Mouse (Mus musculus): ENCODE measurements at regions not wholly inside any gene's neighbourhood (a gene's known extent, or its start where the extent isn't known, plus 50 kb on each side); places are given as distances from the start of the nearest gene placed in this dataset.

- 70% methylated on average over 5 of the region's 5 CpGs for WGBS
- no peak overlapping the region for H3K27ac ChIP-seq
- no peak overlapping the region for H3K4me3 ChIP-seq
- no peaks in the 10 kb centered on the region for H3K4me1 ChIP-seq
- H3K27me3 ChIP-seq, result no peaks in the 10 kb centered on the region
- no peaks in the 10 kb centered on the region for H3K9me3 ChIP-seq
- no peak for ATAC-seq (ENCODE audit: low FRiP score, low read depth)
- no peak overlapping the region for H3K9ac ChIP-seq
- H3K4me2 ChIP-seq (replicated peaks), result no peak overlapping the region
- H3K36me3 ChIP-seq, result no peaks in the 10 kb centered on the region
Measured at GRCm38 (mm10) chr10:109607121-109607520, 596.3 kb upstream of the Syt1 start.

GRCm38 (mm10) chr10:109603241-109603640 is 592.5 kb upstream of the Syt1 start:
- Histone ChIP-seq H3K27ac (no peak overlapping the region), H3K9me3 (no peaks in the 10 kb centered on the region), H3K4me1 (no peaks in the 10 kb centered on the region), H3K27me3 (no peaks in the 10 kb centered on the region), H3K9ac (no peak overlapping the region), H3K36me3 (no peaks in the 10 kb centered on the region), H3K4me2 (replicated peaks) (no peak overlapping the region), H3K4me3 (no peak overlapping the region)
- WGBS, result 86% methylated on average over 3 of the region's 3 CpGs
- no peak for ATAC-seq (ENCODE audit: low FRiP score, low read depth)

- no peak overlapping the region for H3K4me2 ChIP-seq (replicated peaks)
- H3K36me3 ChIP-seq, result no peaks in the 10 kb centered on the region
- H3K9ac ChIP-seq, result no peak overlapping the region
- H3K27ac ChIP-seq, result no peak overlapping the region
- ATAC-seq (ENCODE audit: low FRiP score, low read depth), result no peak
- no peaks in the 10 kb centered on the region for H3K4me1 ChIP-seq
- H3K4me3 ChIP-seq, result no peak overlapping the region
- no peaks in the 10 kb centered on the region for H3K9me3 ChIP-seq
- H3K27me3 ChIP-seq, result no peaks in the 10 kb centered on the region
- 77% methylated on average over 3 of the region's 3 CpGs for WGBS
Measured at GRCm38 (mm10) chr10:109598604-109599003, 587.8 kb upstream of the Syt1 start.

GRCm38 (mm10) chr10:109573200-109573599 is 562.4 kb upstream of the Syt1 start:
- no peak overlapping the region for H3K9ac ChIP-seq
- no peak overlapping the region for H3K27ac ChIP-seq
- H3K27me3 ChIP-seq, result no peaks in the 10 kb centered on the region
- H3K9me3 ChIP-seq, result no peaks in the 10 kb centered on the region
- H3K36me3 ChIP-seq, result no peaks in the 10 kb centered on the region
- no peaks in the 10 kb centered on the region for H3K4me1 ChIP-seq
- no peak overlapping the region for H3K4me2 ChIP-seq (replicated peaks)
- ATAC-seq (ENCODE audit: low FRiP score, low read depth), result no peak
- 88% methylated on average over 4 of the region's 4 CpGs for whole genome bisulfite sequencing
- H3K4me3 ChIP-seq, result no peak overlapping the region

GRCm38 (mm10) chr10:109569798-109570197 is 559.0 kb upstream of the Syt1 start:
- Histone ChIP-seq H3K9ac (no peak overlapping the region), H3K36me3 (no peaks in the 10 kb centered on the region), H3K4me2 (replicated peaks) (no peak overlapping the region), H3K4me1 (no peaks in the 10 kb centered on the region), H3K27me3 (no peaks in the 10 kb centered on the region), H3K4me3 (no peak overlapping the region), H3K27ac (no peak overlapping the region), H3K9me3 (no peaks in the 10 kb centered on the region)
- 73% methylated on average over 2 of the region's 2 CpGs for WGBS
- ATAC-seq (ENCODE audit: low FRiP score, low read depth), result 0 out of 2 replicates have a peak, but pooled peaks have one; percentile 48

GRCm38 (mm10) chr10:109566675-109567074 is 555.9 kb upstream of the Syt1 start:
- no peaks in the 10 kb centered on the region for H3K4me1 ChIP-seq
- WGBS, result 60% methylated on average over 2 of the region's 2 CpGs
- no peak overlapping the region for H3K9ac ChIP-seq
- H3K36me3 ChIP-seq, result no peaks in the 10 kb centered on the region
- no peaks in the 10 kb centered on the region for H3K27me3 ChIP-seq
- no peak for ATAC-seq (ENCODE audit: low FRiP score, low read depth)
- no peak overlapping the region for H3K4me3 ChIP-seq
- H3K4me2 ChIP-seq (replicated peaks), result no peak overlapping the region
- no peak overlapping the region for H3K27ac ChIP-seq
- H3K9me3 ChIP-seq, result no peaks in the 10 kb centered on the region

GRCm38 (mm10) chr10:109561638-109562037 is 550.9 kb upstream of the Syt1 start:
- H3K27ac ChIP-seq, result no peak overlapping the region
- H3K4me2 ChIP-seq (replicated peaks), result no peak overlapping the region
- WGBS, result 91% methylated on average over 2 of the region's 2 CpGs
- H3K4me3 ChIP-seq, result no peak overlapping the region
- no peaks in the 10 kb centered on the region for H3K9me3 ChIP-seq
- H3K4me1 ChIP-seq, result no peaks in the 10 kb centered on the region
- no peak overlapping the region for H3K9ac ChIP-seq
- ATAC-seq (ENCODE audit: low FRiP score, low read depth), result no peak
- H3K36me3 ChIP-seq, result no peaks in the 10 kb centered on the region
- no peaks in the 10 kb centered on the region for H3K27me3 ChIP-seq

- ATAC-seq (ENCODE audit: low FRiP score, low read depth), result no peak
- WGBS, result 13% methylated on average over 1 of the region's 1 CpGs
- H3K36me3 ChIP-seq, result no peaks in the 10 kb centered on the region
- H3K9ac ChIP-seq, result no peak overlapping the region
- no peaks in the 10 kb centered on the region for H3K9me3 ChIP-seq
- no peaks in the 10 kb centered on the region for H3K27me3 ChIP-seq
- no peak overlapping the region for H3K4me3 ChIP-seq
- H3K4me1 ChIP-seq, result no peaks in the 10 kb centered on the region
- H3K27ac ChIP-seq, result no peak overlapping the region
- no peak overlapping the region for H3K4me2 ChIP-seq (replicated peaks)
Measured at GRCm38 (mm10) chr10:109561094-109561493, 550.3 kb upstream of the Syt1 start.

- Histone ChIP-seq H3K9ac (no peak overlapping the region), H3K27me3 (no peaks in the 10 kb centered on the region), H3K36me3 (no peaks in the 10 kb centered on the region), H3K9me3 (no peaks in the 10 kb centered on the region), H3K4me2 (replicated peaks) (no peak overlapping the region), H3K4me3 (no peak overlapping the region), H3K27ac (no peak overlapping the region), H3K4me1 (no peaks in the 10 kb centered on the region)
- 90% methylated on average over 1 of the region's 1 CpGs for WGBS
- ATAC-seq (ENCODE audit: low FRiP score, low read depth), result no peak
Measured at GRCm38 (mm10) chr10:109543301-109543700, 532.5 kb upstream of the Syt1 start.

GRCm38 (mm10) chr10:109540229-109540628 is 529.4 kb upstream of the Syt1 start:
- Histone ChIP-seq H3K9me3 (no peaks in the 10 kb centered on the region), H3K27ac (no peak overlapping the region), H3K36me3 (no peaks in the 10 kb centered on the region), H3K4me3 (no peak overlapping the region), H3K9ac (no peak overlapping the region), H3K27me3 (no peaks in the 10 kb centered on the region), H3K4me2 (replicated peaks) (no peak overlapping the region), H3K4me1 (no peaks in the 10 kb centered on the region)
- no peak for ATAC-seq (ENCODE audit: low FRiP score, low read depth)
- 76% methylated on average over 2 of the region's 2 CpGs for WGBS

GRCm38 (mm10) chr10:109528096-109528495 is 517.3 kb upstream of the Syt1 start:
- Histone ChIP-seq H3K27me3 (no peaks in the 10 kb centered on the region), H3K4me1 (no peaks in the 10 kb centered on the region), H3K4me2 (replicated peaks) (no peak overlapping the region), H3K36me3 (no peaks in the 10 kb centered on the region), H3K27ac (no peak overlapping the region), H3K4me3 (no peak overlapping the region), H3K9me3 (no peaks in the 10 kb centered on the region), H3K9ac (no peak overlapping the region)
- WGBS, result 86% methylated on average over 2 of the region's 2 CpGs
- no peak for ATAC-seq (ENCODE audit: low FRiP score, low read depth)

GRCm38 (mm10) chr10:109521681-109522080 is 510.9 kb upstream of the Syt1 start:
- Histone ChIP-seq H3K4me2 (replicated peaks) (no peak overlapping the region), H3K9ac (no peak overlapping the region), H3K4me1 (no peaks in the 10 kb centered on the region), H3K27me3 (no peaks in the 10 kb centered on the region), H3K9me3 (no peaks in the 10 kb centered on the region), H3K36me3 (no peaks in the 10 kb centered on the region), H3K27ac (no peak overlapping the region), H3K4me3 (no peak overlapping the region)
- WGBS, result 29% methylated on average over 2 of the region's 2 CpGs
- no peak for ATAC-seq (ENCODE audit: low FRiP score, low read depth)

GRCm38 (mm10) chr10:109517664-109518063 is 506.9 kb upstream of the Syt1 start:
- no peaks in the 10 kb centered on the region for H3K27me3 ChIP-seq
- H3K27ac ChIP-seq, result no peak overlapping the region
- H3K36me3 ChIP-seq, result no peaks in the 10 kb centered on the region
- ATAC-seq (ENCODE audit: low FRiP score, low read depth), result no peak
- no peaks in the 10 kb centered on the region for H3K4me1 ChIP-seq
- no peak overlapping the region for H3K4me2 ChIP-seq (replicated peaks)
- WGBS, result 82% methylated on average over 1 of the region's 1 CpGs
- no peak overlapping the region for H3K4me3 ChIP-seq
- H3K9ac ChIP-seq, result no peak overlapping the region
- no peaks in the 10 kb centered on the region for H3K9me3 ChIP-seq

Measured in limb, embryonic 13.5 days (tissue).